Comparison of ENCODE assay signal across 22 mouse cellular contexts in the genomic region with DNA sequence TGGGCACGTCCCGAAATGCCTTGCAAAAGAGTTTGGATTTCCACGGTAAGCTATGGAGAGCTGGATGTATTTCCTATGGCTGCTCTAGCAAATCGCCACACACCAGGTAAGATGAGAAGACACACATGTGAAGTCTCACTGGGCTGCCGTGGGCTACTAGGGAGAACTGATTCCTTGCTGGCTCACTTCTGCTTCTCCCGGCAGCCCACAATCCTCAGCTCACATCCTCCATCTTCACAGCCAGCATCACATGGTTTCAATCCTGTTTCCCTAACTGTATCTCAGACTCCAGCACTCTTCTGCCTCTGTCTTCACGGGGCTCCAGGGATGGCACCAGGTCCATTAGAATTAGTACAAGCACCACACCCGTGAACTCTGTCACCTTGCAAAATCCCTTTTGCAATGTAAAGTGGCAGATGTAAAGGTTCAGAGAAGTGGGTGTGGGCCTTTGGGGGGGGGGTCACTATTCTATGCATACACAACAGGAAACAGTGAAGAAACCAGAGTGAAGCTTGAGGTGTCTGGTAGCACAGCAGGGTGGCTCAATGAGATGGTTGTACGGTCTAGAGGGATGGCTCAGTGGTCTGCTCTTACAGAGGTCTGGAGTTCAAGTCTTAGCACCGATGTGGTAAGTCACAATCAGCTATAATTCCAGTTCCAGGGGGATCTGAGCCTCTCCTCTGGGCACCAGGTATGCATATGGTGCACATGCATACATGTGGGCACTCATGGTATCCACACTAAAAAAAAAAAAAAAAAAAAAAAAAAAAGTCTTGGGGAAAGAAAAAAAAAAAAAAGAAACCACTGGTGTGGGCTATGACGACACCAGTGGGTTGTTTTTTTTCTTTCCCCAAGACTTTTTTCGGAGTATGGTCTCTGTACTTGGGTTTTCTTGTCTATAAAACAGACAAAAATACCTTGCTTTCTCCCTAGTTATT. TPM values are rescaled to one million over a fixed set of nuclear protein-coding genes. Genes with fewer than 3 reads are reported as not detected.
DNase-seq lines count a peak whose midpoint lies in the region; ATAC-seq and TF ChIP-seq lines count a peak whose summit lies in the region.
"Had no signal": no experiment of that assay in that cellular context is flagged by ENCODE, and none has a peak within 500 bp of the region (broad histone marks: within the 10 kb centered on the region; RNA-seq: fewer than 3 reads in every experiment).

No protein-coding gene starts in this region.

- no peak for TF ChIP-seq POLR2A in bone marrow, adult 2 months (IDR thresholded peaks at IDR 0.05; ENCODE audit: borderline replicate concordance, control insufficient read depth, low read depth, low read length)

- peaks cover 4% of the 10 kb centered on the region; the same call in 1 of the 2 replicates for H3K27me3 ChIP-seq in E14TG2a.4 (ENCODE audit: insufficient read depth, low read length)
- H3K27me3 ChIP-seq: embryonic facial prominence, embryonic 13.5 days; forebrain, embryonic 12.5 days; heart, embryonic 13.5 days; hindbrain, embryonic 15.5 days had no signal

- intact Hi-C loops in gastrocnemius, postnatal 14 days (cut with DNase I; ENCODE audit: low total_unique reads), result no loop called here

- H3K9me3 ChIP-seq in E14TG2a.4 (ENCODE audit: low read length), result peaks cover 20% of the 10 kb centered on the region
- H3K9me3 ChIP-seq in ES-E14 (ENCODE audit: control insufficient read depth, insufficient read depth, low read depth, low read length), result no peaks in the 10 kb centered on the region
- H3K9me3 ChIP-seq: embryonic facial prominence, embryonic 13.5 days; forebrain, embryonic 12.5 days; heart, embryonic 13.5 days; hindbrain, embryonic 15.5 days had no signal

- TF ChIP-seq CTCF in E14TG2a.4 (conservative IDR thresholded peaks at IDR 0.05; ENCODE audit: low read length), result no peak
- no peak for TF ChIP-seq CTCF in bone marrow, adult 2 months (IDR thresholded peaks at IDR 0.05; ENCODE audit: control insufficient read depth, insufficient read depth, low read length)

- in situ Hi-C loops in ES-E14 (cut with MboI; ENCODE audit: low sequenced_read_pairs in 2 of 2, unreplicated experiment in 2 of 2), result no loop called here

- H3K36me3 ChIP-seq in E14TG2a.4 (ENCODE audit: insufficient read depth, low read length), result 0 out of 2 replicates have a peak, but pooled peaks cover 6% of the 10 kb centered on the region
- H3K36me3 ChIP-seq in ES-E14 (ENCODE audit: control insufficient read depth, insufficient read depth, low read length, poor library complexity, severe bottlenecking), result no peaks in the 10 kb centered on the region
- H3K36me3 ChIP-seq: embryonic facial prominence, embryonic 13.5 days; forebrain, embryonic 12.5 days; heart, embryonic 13.5 days; hindbrain, embryonic 15.5 days had no signal

- peaks cover 63% of the 10 kb centered on the region for H3K4me1 ChIP-seq in E14TG2a.4 (replicated peaks; ENCODE audit: low read depth, low read length)
- peaks cover 10 to 17% of the 10 kb centered on the region in 2 experiments for H3K4me1 ChIP-seq in ES-E14 (ENCODE audit: control insufficient read depth in 2 of 2, insufficient read depth in 2 of 2, low read length in 2 of 2, poor library complexity in 1 of 2)
- H3K4me1 ChIP-seq in bone marrow, adult 2 months (ENCODE audit: control insufficient read depth, insufficient read depth, low read length), result peaks cover 2% of the 10 kb centered on the region; the same call in 1 of the 2 replicates
- H3K4me1 ChIP-seq: forebrain, embryonic 12.5 days; heart, embryonic 13.5 days; hindbrain, embryonic 15.5 days had no signal

- no peak overlapping the region for H3K9ac ChIP-seq in ES-E14 (ENCODE audit: insufficient read depth, low read depth, low read length, poor library complexity, severe bottlenecking)
- H3K9ac ChIP-seq: embryonic facial prominence, embryonic 13.5 days; forebrain, embryonic 12.5 days; heart, embryonic 13.5 days; hindbrain, embryonic 15.5 days had no signal

- ATAC-seq in megakaryocyte progenitor cell, adult 5-6 weeks (replicated peaks; ENCODE audit: poor library complexity), result 0 out of 2 replicates have a peak, but pooled peaks have one; percentile 24
- ATAC-seq: activated CD4-positive, CD25-positive, alpha-beta regulatory T cell, adult 4 months; forebrain, embryonic 16.5 days; intestine, embryonic 16.5 days had no signal

- WGBS in bone marrow, adult 2 months, result 69% methylated on average over 12 of the region's 12 CpGs

- no peak for DNase-seq in ES-E14 (ENCODE audit: low read depth, low spot score)
- DNase-seq in gastrocnemius, postnatal 14 days, result no peak
- DNase-seq in heart, adult 11 months, result no peak
- DNase-seq in adrenal gland, postnatal 4 days (ENCODE audit: low spot score in 2 of 2), result no peak
- DNase-seq in urinary bladder, adult 2 months (ENCODE audit: low spot score), result no peak
- DNase-seq: adrenal gland, adult 2 months; adrenal gland, postnatal 25 days; cerebellum, adult 11 months; cerebellum, adult 8-10 months; cerebellum, postnatal 14 days; gastrocnemius, postnatal 10 days; heart, postnatal 36 days had no signal

- H3K27ac ChIP-seq in ES-E14 (ENCODE audit: insufficient read depth, low read depth, low read length, poor library complexity, severe bottlenecking), result peak overlapping the region; percentile 84
- H3K27ac ChIP-seq in bone marrow, adult 2 months (ENCODE audit: control insufficient read depth, insufficient read depth, low read depth, low read length, poor library complexity), result peak overlapping the region; percentile 28; the same call in 1 of the 2 replicates
- H3K27ac ChIP-seq: embryonic facial prominence, embryonic 13.5 days; forebrain, embryonic 12.5 days; hindbrain, embryonic 15.5 days had no signal

- H3K4me3 ChIP-seq in E14TG2a.4 (replicated peaks; ENCODE audit: low read length), result peak overlapping the region; percentile 51
- no peak overlapping the region for H3K4me3 ChIP-seq in ES-E14 (ENCODE audit: insufficient read depth in 1 of 2, low read depth in 1 of 2, low read length in 2 of 2, poor library complexity in 1 of 2, severe bottlenecking in 1 of 2)
- H3K4me3 ChIP-seq in bone marrow, adult 2 months (replicated peaks; ENCODE audit: control insufficient read depth, low read depth, low read length), result peak overlapping the region; percentile 22
- H3K4me3 ChIP-seq: embryonic facial prominence, embryonic 13.5 days; forebrain, embryonic 12.5 days; heart, embryonic 13.5 days; hindbrain, embryonic 15.5 days had no signal

TF ChIP-seq in ES-E14, 5 proteins besides CTCF, POLR2A, EP300 and RAD21:
- peak; percentile 92 for TF ChIP-seq ZNF384 (IDR thresholded peaks at IDR 0.05; ENCODE audit: low read depth, low read length)
- TF ChIP-seq MAFK (IDR thresholded peaks at IDR 0.05; ENCODE audit: insufficient read depth, low read depth, low read length), result no peak
- no peak for TF ChIP-seq HCFC1 (IDR thresholded peaks at IDR 0.05; ENCODE audit: borderline replicate concordance, insufficient read depth, low read length)
- TF ChIP-seq CHD2 (IDR thresholded peaks at IDR 0.05; ENCODE audit: low read depth, low read length), result no peak
- no peak for TF ChIP-seq ZC3H11A (IDR thresholded peaks at IDR 0.05; ENCODE audit: borderline replicate concordance, low read depth, low read length)

RNA-seq across cellular contexts. Expression of a gene that starts 8.2 kb away (rescaled TPM):
- total RNA-seq in ES-E14 (2012; rRNA removed), result 26.9 and 47.0 TPM in 2 replicates
- polyA plus RNA-seq in bone marrow, adult 2 months (2011; ENCODE audit: insufficient read depth, insufficient read length, low replicate concordance, missing spikeins), result 15.3 and 24.5 TPM in 2 replicates
- 30.1 and 37.2 TPM in 2 replicates for total RNA-seq in megakaryocyte progenitor cell, adult 5-6 weeks (2015)
- 20.9 and 29.1 TPM in 2 replicates for total RNA-seq in megakaryocyte progenitor cell, adult 5-6 weeks (2017)
- 10 to 100 TPM; 42.0 to 43.1 TPM for total RNA-seq in gastrocnemius, postnatal 14 days (2021)
- total RNA-seq in adrenal gland, postnatal 4 days (2021), result 10 to 100 TPM; 61.7 to 63.2 TPM
- 20.8 and 30.7 TPM in 2 replicates for polyA plus RNA-seq in urinary bladder, adult 2 months (2012; rRNA removed)

RNA-seq across cellular contexts. Expression of a gene that starts 19.1 kb away (rescaled TPM):
- total RNA-seq in ES-E14 (2012; rRNA removed), result 1.5 and 3.0 TPM in 2 replicates
- 0.41 TPM in 1 of 2 replicates, not detected in the other for polyA plus RNA-seq in bone marrow, adult 2 months (2011; ENCODE audit: insufficient read depth, insufficient read length, low replicate concordance, missing spikeins)
- 2.1 and 2.5 TPM in 2 replicates for total RNA-seq in megakaryocyte progenitor cell, adult 5-6 weeks (2015)
- 1.2 and 1.9 TPM in 2 replicates for total RNA-seq in megakaryocyte progenitor cell, adult 5-6 weeks (2017)
- total RNA-seq in gastrocnemius, postnatal 14 days (2021), result under 1 TPM; 0.24 to 0.25 TPM
- 1 to 10 TPM; 1.2 TPM for total RNA-seq in adrenal gland, postnatal 4 days (2021)
- 0.15 and 0.19 TPM in 2 replicates for polyA plus RNA-seq in urinary bladder, adult 2 months (2012; rRNA removed)

RNA-seq across cellular contexts. Expression of a gene that starts 37.5 kb away (rescaled TPM):
- total RNA-seq in ES-E14 (2012; rRNA removed), result 693 and 831 TPM in 2 replicates
- 26.2 and 95.5 TPM in 2 replicates for polyA plus RNA-seq in bone marrow, adult 2 months (2011; ENCODE audit: insufficient read depth, insufficient read length, low replicate concordance, missing spikeins)
- total RNA-seq in megakaryocyte progenitor cell, adult 5-6 weeks (2015), result 82.1 and 87.0 TPM in 2 replicates
- 119 and 128 TPM in 2 replicates for total RNA-seq in megakaryocyte progenitor cell, adult 5-6 weeks (2017)
- total RNA-seq in gastrocnemius, postnatal 14 days (2021), result 100 to 1,000 TPM; 149 to 153 TPM
- 100 to 1,000 TPM; 215 to 226 TPM for total RNA-seq in adrenal gland, postnatal 4 days (2021)
- 160 and 185 TPM in 2 replicates for polyA plus RNA-seq in urinary bladder, adult 2 months (2012; rRNA removed)

Comparison
In these comparisons a context has a peak if more than half of its experiments do, and no peak if none do; other contexts are left out.
1. H3K4me3 ChIP-seq: peak in E14TG2a.4 (single experiment) and bone marrow, adult 2 months (single experiment); none in ES-E14 (0 of 2).